Mouse (Mus musculus) intestine, embryonic 16.5 days (tissue): ENCODE results near the gene Vmn1r3. TPM values are rescaled to one million over a fixed set of nuclear protein-coding genes. Genes with fewer than 3 reads are reported as not detected.
"Not testable (repeated sequence)": the region's sequence is repeated elsewhere in the genome, so short reads cannot be mapped to it uniquely, and the experiment has no call there.

Source experiments
- ATAC-seq: fragments of 200-750 bp; cut with Nextera tagmentation; 2 replicates; pipeline ENCODE4 v1.8.0; 2017; ENCODE audit warnings: moderate TSS enrichment, moderate library complexity
- H3K27ac ChIP-seq: fragments of 300-500 bp; sonication (generic); 2 replicates; pipeline ENCODE4 v1.5.1; 2014; ENCODE audit warnings: mild to moderate bottlenecking, low read length
- H3K27me3 ChIP-seq: fragments of 300-500 bp; sonication (generic); replicated peaks from 2 replicates; pipeline ENCODE4 v1.6.1; 2014; ENCODE audit warnings: low read length, control low read depth, mixed read lengths; ENCODE audit not compliant: control insufficient read depth, insufficient read depth
- H3K36me3 ChIP-seq: fragments of 300-500 bp; sonication (generic); 2 replicates; pipeline ENCODE4 v1.6.1; 2014; ENCODE audit warnings: low read length, control low read depth; ENCODE audit not compliant: control insufficient read depth, insufficient read depth
- H3K4me1 ChIP-seq: fragments of 300-500 bp; sonication (generic); 2 replicates; pipeline ENCODE4 v1.6.1; 2014; ENCODE audit warnings: low read length, control low read depth, mixed read lengths; ENCODE audit not compliant: control insufficient read depth, insufficient read depth
- H3K4me2 ChIP-seq: fragments of 300-500 bp; sonication (generic); 2 replicates; pipeline ENCODE4 v1.6.1; 2014; ENCODE audit warnings: low read depth, low read length, control low read depth
- H3K4me3 ChIP-seq: fragments of 300-500 bp; sonication (generic); 2 replicates; pipeline ENCODE4 v1.5.1; 2014; ENCODE audit warnings: mild to moderate bottlenecking, low read length
- H3K9ac ChIP-seq: fragments of 300-500 bp; sonication (generic); 2 replicates; pipeline ENCODE4 v1.6.1; 2014; ENCODE audit warnings: low read depth, low read length
- H3K9me3 ChIP-seq: fragments of 300-500 bp; sonication (generic); 2 replicates; pipeline ENCODE4 v1.6.1; 2016; ENCODE audit warnings: low read length, control low read depth; ENCODE audit not compliant: control insufficient read depth
- WGBS: fragments of 180-500 bp; shearing (Covaris S2); extraction: QIAGEN DNeasy Blood & Tissue Kit; methylation state at CpG from one replicate; pipeline ENCODE4 v1.1.7; 2014; 5-methylcytosine and 5-hydroxymethylcytosine counted together
- polyA plus RNA-seq: library from polyadenylated mRNA; unstranded; fragments of >200 nt; fragmentation: Nextera tagmentation; extraction: Ambion mirVana; gene quantifications from 2 replicates; pipeline ENCODE4 v1.2.1, GENCODE M21; 2015

The Vmn1r3 gene
- not detected in 2 replicates for polyA plus RNA-seq

- H3K4me1 ChIP-seq, ATAC-seq, H3K36me3 ChIP-seq, H3K4me3 ChIP-seq, H3K9ac ChIP-seq, H3K9me3 ChIP-seq, H3K27me3 ChIP-seq, H3K27ac ChIP-seq, H3K4me2 ChIP-seq: not testable (repeated sequence)
- 94% methylated on average over 1 of the region's 1 CpGs for WGBS
These were observed at the start of gene Vmn1r3 for GRCm38 (mm10) chr4:3185258-3185657. TSS of gene Vmn1r3 (minus strand) at chr4:3185358.

GRCm38 (mm10) chr4:3232053-3232452, 46.9 kb upstream of the Vmn1r3 start:
- 69% methylated on average over 6 of the region's 6 CpGs for WGBS
- no peaks in the 10 kb centered on the region for H3K4me1 ChIP-seq
- no peak overlapping the region for H3K4me3 ChIP-seq
- no peak overlapping the region for H3K4me2 ChIP-seq
- peak; percentile 24; the same call in 1 of the 2 replicates for ATAC-seq
- H3K9ac ChIP-seq, result no peak overlapping the region
- no peaks in the 10 kb centered on the region for H3K36me3 ChIP-seq
- no peaks in the 10 kb centered on the region for H3K27me3 ChIP-seq
- peaks cover 9% of the 10 kb centered on the region; the same call in 1 of the 2 replicates for H3K9me3 ChIP-seq
- no peak overlapping the region for H3K27ac ChIP-seq

GRCm38 (mm10) chr4:3230908-3231684, 45.9 kb upstream of the Vmn1r3 start:
- Histone ChIP-seq H3K4me1 (no peaks in the 10 kb centered on the region), H3K4me2 (peak overlapping the region; percentile 72), H3K27ac (no peak overlapping the region), H3K36me3 (no peaks in the 10 kb centered on the region), H3K27me3 (no peaks in the 10 kb centered on the region), H3K4me3 (peak overlapping the region; percentile 47), H3K9me3 (peaks cover 13% of the 10 kb centered on the region; the same call in 1 of the 2 replicates), H3K9ac (peak overlapping the region; percentile 57; the same call in 1 of the 2 replicates)
- WGBS, result 7% methylated on average over 40 of the region's 48 CpGs
- peak; percentile 74 for ATAC-seq

GRCm38 (mm10) chr4:3229532-3229931, 44.4 kb upstream of the Vmn1r3 start:
- no peak overlapping the region for H3K27ac ChIP-seq
- ATAC-seq, result peak; percentile 24; the same call in 1 of the 2 replicates
- no peak overlapping the region for H3K9ac ChIP-seq
- H3K4me2 ChIP-seq, result no peak overlapping the region
- H3K4me1 ChIP-seq, result no peaks in the 10 kb centered on the region
- H3K9me3 ChIP-seq, result peaks cover 18% of the 10 kb centered on the region
- H3K27me3 ChIP-seq, result no peaks in the 10 kb centered on the region
- WGBS, result 73% methylated on average over 4 of the region's 4 CpGs
- no peak overlapping the region for H3K4me3 ChIP-seq
- no peaks in the 10 kb centered on the region for H3K36me3 ChIP-seq

- whole genome bisulfite sequencing, result 69% methylated on average over 4 of the region's 4 CpGs
- Histone ChIP-seq H3K9ac (no peak overlapping the region), H3K4me3 (no peak overlapping the region), H3K9me3 (peaks cover 18% of the 10 kb centered on the region), H3K27me3 (no peaks in the 10 kb centered on the region), H3K36me3 (no peaks in the 10 kb centered on the region), H3K27ac (no peak overlapping the region), H3K4me2 (no peak overlapping the region), H3K4me1 (no peaks in the 10 kb centered on the region)
- ATAC-seq, result no peak
These were observed 43.3 kb upstream of the Vmn1r3 start for GRCm38 (mm10) chr4:3228476-3228875.

- Histone ChIP-seq H3K4me1 (no peaks in the 10 kb centered on the region), H3K4me2 (no peak overlapping the region), H3K27ac (no peak overlapping the region), H3K4me3 (no peak overlapping the region), H3K9ac (no peak overlapping the region), H3K27me3 (no peaks in the 10 kb centered on the region), H3K9me3 (peaks cover 18% of the 10 kb centered on the region), H3K36me3 (no peaks in the 10 kb centered on the region)
- ATAC-seq, result no peak
- 69% methylated on average over 5 of the region's 5 CpGs for WGBS
These were observed 42.6 kb upstream of the Vmn1r3 start for GRCm38 (mm10) chr4:3227751-3228150.

GRCm38 (mm10) chr4:3226488-3226887, 41.3 kb upstream of the Vmn1r3 start:
- 70% methylated on average over 3 of the region's 3 CpGs for WGBS
- Histone ChIP-seq H3K27me3 (no peaks in the 10 kb centered on the region), H3K27ac (no peak overlapping the region), H3K36me3 (no peaks in the 10 kb centered on the region), H3K4me2 (no peak overlapping the region), H3K4me1 (no peaks in the 10 kb centered on the region), H3K9me3 (peaks cover 18% of the 10 kb centered on the region), H3K4me3 (no peak overlapping the region), H3K9ac (no peak overlapping the region)
- ATAC-seq, result no peak

- WGBS, result 61% methylated on average over 3 of the region's 3 CpGs
- not testable (repeated sequence) for ATAC-seq, H3K9ac ChIP-seq, H3K27ac ChIP-seq, H3K4me1 ChIP-seq, H3K4me3 ChIP-seq, H3K27me3 ChIP-seq, H3K4me2 ChIP-seq, H3K36me3 ChIP-seq
- H3K9me3 ChIP-seq, result peaks cover 18% of the 10 kb centered on the region
These were observed 40.3 kb upstream of the Vmn1r3 start for GRCm38 (mm10) chr4:3225416-3225815.

GRCm38 (mm10) chr4:3224848-3225247, 39.7 kb upstream of the Vmn1r3 start:
- H3K9me3 ChIP-seq, result peaks cover 16% of the 10 kb centered on the region
- not testable (repeated sequence) for ATAC-seq, H3K27ac ChIP-seq, H3K4me1 ChIP-seq, H3K9ac ChIP-seq, H3K4me2 ChIP-seq, H3K4me3 ChIP-seq, H3K27me3 ChIP-seq, H3K36me3 ChIP-seq
- 55% methylated on average over 3 of the region's 3 CpGs for WGBS
